Mouse (Mus musculus): ENCODE results near the gene Unk. TPM values are rescaled to one million over a fixed set of nuclear protein-coding genes. Genes with fewer than 3 reads are reported as not detected.
A peak's percentile ranks its signal among the peaks of the same experiment; 100 is the strongest.

Unk gene
- polyA plus RNA-seq, 1 experiment from 2014 or later: 33.1 TPM

DNA sequence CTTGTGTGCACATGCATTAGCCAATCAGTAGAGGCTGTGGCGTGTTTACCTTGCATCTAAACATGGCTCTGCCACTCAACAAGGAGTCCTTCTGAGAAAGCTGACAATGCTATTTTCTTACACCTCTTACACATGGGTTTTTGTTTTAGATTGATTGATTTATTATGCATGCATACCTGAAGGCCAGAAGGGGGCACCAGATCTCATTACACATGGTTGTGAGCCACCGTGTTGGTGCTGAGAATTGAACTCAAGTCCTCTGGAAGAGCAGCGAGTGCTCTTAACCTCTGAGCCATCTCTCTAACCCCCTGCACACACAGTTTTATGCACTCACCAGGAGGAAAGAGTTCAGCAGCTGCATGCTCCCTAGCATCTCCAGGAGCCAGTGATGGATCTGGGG, 27.2 kb upstream of the Unk start:
- Histone ChIP-seq H3K27ac (replicated peaks) (no peak overlapping the region), H3K36me3 (0 out of 2 replicates have a peak, but pooled peaks cover 8% of the 10 kb centered on the region), H3K27me3 (peaks cover 7% of the 10 kb centered on the region), H3K9me3 (no peaks in the 10 kb centered on the region), H3K4me1 (replicated peaks) (peaks cover 23% of the 10 kb centered on the region), H3K4me3 (no peak overlapping the region), H3K9ac (no peak overlapping the region), H3K4me2 (no peak overlapping the region)
- no peak for ATAC-seq (ENCODE audit: low read depth)
- WGBS: 88% methylated on average over 3 of the region's 3 CpGs

DNA sequence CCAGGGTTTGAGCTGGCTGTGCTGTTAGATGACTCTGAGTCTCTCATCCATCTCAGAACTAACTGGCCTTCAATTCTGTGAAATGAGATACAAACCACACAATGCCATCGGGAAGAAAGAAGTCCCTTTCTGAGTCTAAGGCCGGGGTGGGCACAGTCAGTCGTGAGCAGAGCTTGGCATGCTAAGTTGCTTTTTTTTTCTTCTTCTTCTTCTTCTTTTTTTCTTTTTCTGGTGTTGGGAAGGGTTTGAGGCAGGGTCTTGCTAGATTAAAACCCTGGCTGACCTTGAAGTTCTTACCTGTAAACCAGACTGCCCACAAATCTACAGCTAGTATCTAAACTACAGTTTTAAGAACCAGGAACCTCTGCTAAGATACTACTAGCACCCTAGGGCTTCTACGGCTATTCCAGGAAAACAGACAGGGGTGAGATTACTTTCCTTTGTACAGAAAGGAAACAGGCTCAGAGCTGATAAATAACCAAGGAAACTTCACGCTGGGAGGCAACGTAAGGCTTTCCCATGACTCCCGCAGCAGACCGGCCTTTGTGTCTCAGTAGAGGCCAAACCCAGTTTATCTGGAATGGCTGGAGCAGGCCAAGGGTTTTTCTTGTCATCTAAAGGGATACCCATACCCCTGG, 25.8 kb upstream of the Unk start:
- no peak for ATAC-seq (ENCODE audit: low read depth)
- Histone ChIP-seq H3K27me3 (peaks cover 7% of the 10 kb centered on the region), H3K36me3 (peaks cover 14% of the 10 kb centered on the region; the same call in 1 of the 2 replicates), H3K4me2 (peak overlapping the region; percentile 59), H3K9me3 (no peaks in the 10 kb centered on the region), H3K9ac (peak overlapping the region; percentile 64), H3K4me3 (peak overlapping the region; percentile 31), H3K4me1 (replicated peaks) (peaks cover 23% of the 10 kb centered on the region), H3K27ac (replicated peaks) (0 out of 2 replicates have a peak overlapping the region, but pooled peaks have one; percentile 23)
- 33% methylated on average over 8 of the region's 8 CpGs for WGBS

DNA sequence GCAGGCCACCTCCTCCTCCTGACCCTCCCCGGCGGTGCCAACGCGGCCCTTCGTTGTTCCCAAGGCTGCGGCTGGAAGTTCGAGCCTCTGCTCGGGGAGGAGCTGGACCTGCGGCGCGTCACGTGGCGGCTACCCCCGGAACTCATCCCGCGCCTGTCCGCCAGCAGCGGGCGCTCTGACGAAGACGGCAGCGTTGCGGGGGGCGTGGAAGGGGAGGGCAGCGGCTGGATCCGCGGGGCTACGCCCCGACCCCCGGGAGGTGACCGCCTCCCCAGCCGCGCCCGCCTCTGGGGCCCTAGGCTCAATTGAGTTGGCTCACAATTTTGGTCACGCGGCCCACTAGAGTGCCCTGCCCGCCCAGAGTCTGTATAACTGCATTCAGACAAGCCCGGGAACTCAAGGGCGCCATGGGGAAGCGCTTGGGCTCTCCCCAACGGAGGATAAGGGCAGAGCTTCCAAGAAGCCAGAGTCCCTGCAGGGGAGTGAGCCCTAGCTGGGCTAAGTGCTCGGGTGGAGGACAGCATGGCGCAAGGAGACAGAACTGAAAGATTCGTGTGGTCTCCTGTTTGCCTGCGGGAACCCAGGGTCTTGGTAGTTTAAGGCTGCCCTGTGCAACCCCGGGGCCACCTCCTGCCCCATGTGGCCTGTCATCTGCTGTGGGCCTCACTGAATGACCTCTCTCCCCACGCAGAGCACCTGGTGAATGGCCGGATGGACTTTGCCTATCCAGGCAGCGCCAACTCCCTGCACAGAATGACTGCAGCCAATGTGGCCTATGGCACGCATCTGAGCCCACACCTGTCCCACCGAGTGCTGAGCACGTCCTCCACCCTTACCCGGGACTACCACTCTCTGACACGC, 25.1 kb upstream of the Unk start:
- Histone ChIP-seq H3K9me3 (no peaks in the 10 kb centered on the region), H3K36me3 (peaks cover 14% of the 10 kb centered on the region; the same call in 1 of the 2 replicates), H3K9ac (peak overlapping the region; percentile 64), H3K4me1 (replicated peaks) (peaks cover 18% of the 10 kb centered on the region), H3K4me2 (peak overlapping the region; percentile 59), H3K4me3 (peak overlapping the region; percentile 31), H3K27me3 (peaks cover 3% of the 10 kb centered on the region; the same call in 1 of the 2 replicates), H3K27ac (replicated peaks) (peak overlapping the region; percentile 28; the same call in 1 of the 2 replicates)
- WGBS: 6% methylated on average over 53 of the region's 54 CpGs
- peak; percentile 55 for ATAC-seq (ENCODE audit: low read depth)

DNA sequence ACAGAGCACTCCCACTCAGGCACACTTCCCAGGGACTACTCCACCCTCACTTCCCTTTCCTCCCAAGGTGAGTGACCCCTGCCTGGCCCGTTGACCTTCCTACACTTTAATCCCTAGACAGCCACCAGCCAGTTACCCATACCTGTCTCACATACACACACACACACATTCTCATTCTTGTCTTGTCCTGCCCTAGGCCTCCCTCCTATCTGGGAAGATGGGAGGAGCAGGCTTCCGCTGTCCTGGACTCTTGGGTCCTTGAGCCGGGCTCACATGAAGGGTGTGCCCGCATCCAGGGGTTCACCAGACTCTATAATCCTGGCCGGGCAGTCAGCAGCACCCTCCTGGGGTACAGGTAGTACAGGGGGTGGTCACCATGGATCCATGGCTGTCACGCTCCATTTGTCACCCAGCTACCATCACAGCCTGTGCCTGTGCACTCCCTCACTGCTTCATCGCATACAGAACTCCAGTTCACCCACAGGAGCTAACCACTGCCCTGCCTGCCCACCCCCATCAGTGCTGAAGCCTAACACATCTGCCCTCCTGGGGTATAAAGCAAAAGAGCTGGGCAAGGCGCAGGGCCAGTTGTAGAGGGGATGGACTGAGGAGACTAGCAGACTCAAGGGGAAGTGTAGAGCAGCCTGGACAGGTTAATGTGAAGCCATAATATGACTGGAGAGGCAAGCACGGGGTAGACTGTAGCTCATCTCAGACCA, 24.3 kb upstream of the Unk start:
- peak; percentile 5; the same call in 1 of the 2 replicates for ATAC-seq (ENCODE audit: low read depth)
- Histone ChIP-seq H3K4me1 (replicated peaks) (peaks cover 17% of the 10 kb centered on the region), H3K36me3 (peaks cover 14% of the 10 kb centered on the region; the same call in 1 of the 2 replicates), H3K27ac (replicated peaks) (no peak overlapping the region), H3K9me3 (no peaks in the 10 kb centered on the region), H3K9ac (peak overlapping the region; percentile 64; the same call in 1 of the 2 replicates), H3K4me3 (no peak overlapping the region), H3K4me2 (peak overlapping the region; percentile 59), H3K27me3 (no peaks in the 10 kb centered on the region)
- 71% methylated on average over 9 of the region's 9 CpGs for WGBS

DNA sequence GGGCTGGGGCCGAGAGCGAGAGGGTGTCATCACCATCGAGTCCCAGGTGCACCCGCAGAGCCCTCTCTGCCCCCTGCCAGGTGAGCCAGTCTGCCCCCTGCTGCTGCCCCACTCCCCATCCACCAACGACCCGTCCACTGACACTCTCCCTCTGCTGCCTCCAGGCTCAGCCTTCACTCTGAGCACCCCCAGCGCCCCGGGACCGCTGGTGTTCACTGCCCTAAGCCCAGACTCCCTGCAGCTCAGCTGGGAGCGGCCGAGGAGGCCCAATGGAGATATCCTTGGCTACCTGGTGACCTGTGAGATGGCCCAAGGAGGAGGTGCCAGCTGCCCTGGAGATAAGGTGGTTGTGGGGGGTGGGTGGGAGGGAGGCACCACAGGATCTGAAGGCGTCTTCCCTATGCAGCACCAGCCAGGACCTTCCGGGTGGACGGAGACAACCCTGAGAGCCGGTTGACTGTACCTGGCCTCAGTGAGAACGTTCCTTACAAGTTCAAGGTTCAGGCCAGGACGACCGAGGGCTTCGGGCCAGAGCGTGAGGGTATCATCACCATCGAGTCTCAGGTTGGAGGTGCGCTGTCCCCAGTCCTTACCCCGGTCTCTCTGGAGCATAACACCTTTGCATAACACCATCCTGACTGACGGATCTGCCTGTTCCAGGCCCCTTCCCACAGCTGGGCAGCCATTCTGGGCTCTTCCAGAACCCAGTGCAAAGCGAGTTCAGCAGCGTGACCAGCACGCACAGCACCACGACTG, 22.8 kb upstream of the Unk start:
- no peak for ATAC-seq (ENCODE audit: low read depth)
- Histone ChIP-seq H3K9me3 (no peaks in the 10 kb centered on the region), H3K4me2 (no peak overlapping the region), H3K4me1 (replicated peaks) (peaks cover 28% of the 10 kb centered on the region), H3K4me3 (no peak overlapping the region), H3K9ac (no peak overlapping the region; the same call in 1 of the 2 replicates), H3K27me3 (no peaks in the 10 kb centered on the region), H3K36me3 (peaks cover 14% of the 10 kb centered on the region; the same call in 1 of the 2 replicates), H3K27ac (replicated peaks) (no peak overlapping the region)
- 91% methylated on average over 28 of the region's 28 CpGs for WGBS

DNA sequence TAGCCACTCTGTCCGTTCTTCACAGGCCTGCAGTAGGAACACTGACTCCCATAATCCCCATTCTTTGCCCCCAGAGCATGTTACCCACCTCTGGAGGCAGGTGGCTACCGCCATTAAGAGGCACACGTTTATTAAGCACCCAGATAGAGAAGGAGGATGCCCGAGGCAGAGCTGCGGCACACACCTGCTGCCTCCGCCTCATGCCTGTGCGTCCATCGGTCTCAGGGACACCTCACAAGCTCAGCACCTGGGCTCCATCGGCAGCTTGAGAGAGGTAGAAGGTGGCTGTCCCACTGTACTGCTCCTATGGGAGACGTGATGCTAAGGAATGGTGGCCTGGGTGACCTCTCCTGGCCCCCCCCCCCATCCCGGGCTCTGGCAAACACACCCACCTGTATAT, 21.7 kb upstream of the Unk start:
- H3K9ac ChIP-seq: no peak overlapping the region
- peaks cover 14% of the 10 kb centered on the region; the same call in 1 of the 2 replicates for H3K36me3 ChIP-seq
- H3K4me2 ChIP-seq: no peak overlapping the region
- no peaks in the 10 kb centered on the region for H3K9me3 ChIP-seq
- no peak for ATAC-seq (ENCODE audit: low read depth)
- H3K4me1 ChIP-seq (replicated peaks): peaks cover 37% of the 10 kb centered on the region
- H3K4me3 ChIP-seq: no peak overlapping the region
- H3K27ac ChIP-seq (replicated peaks): no peak overlapping the region
- WGBS: 90% methylated on average over 11 of the region's 11 CpGs
- no peaks in the 10 kb centered on the region for H3K27me3 ChIP-seq

DNA sequence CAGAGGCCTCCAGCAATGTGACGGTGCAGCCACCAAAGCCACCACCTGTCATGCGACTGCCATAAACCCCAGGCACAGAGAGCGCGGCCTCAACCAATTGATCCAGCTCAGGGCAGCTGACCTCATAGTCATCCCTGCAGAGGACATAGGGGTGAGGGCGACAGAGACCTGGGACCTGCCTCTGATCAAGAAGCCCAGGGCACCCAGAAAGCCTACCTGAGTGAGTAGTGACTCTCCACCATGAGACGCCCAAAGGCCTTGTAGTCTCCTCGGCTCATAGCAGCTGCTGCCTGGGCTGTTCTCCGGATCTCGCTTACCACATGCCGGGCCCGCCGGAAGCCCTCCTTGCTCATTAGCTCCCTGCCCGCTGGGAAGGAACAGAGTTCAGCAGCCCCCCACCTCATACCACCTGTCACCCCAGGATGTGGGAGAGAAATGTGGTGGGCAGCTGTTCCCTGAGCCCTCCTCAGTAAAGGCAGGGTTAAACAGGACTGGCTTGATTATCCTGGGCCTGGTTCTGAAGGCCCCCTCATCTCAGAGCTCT, 21.2 kb upstream of the Unk start:
- Histone ChIP-seq H3K4me3 (no peak overlapping the region), H3K27ac (replicated peaks) (no peak overlapping the region), H3K9me3 (no peaks in the 10 kb centered on the region), H3K27me3 (no peaks in the 10 kb centered on the region), H3K4me2 (no peak overlapping the region), H3K36me3 (peaks cover 14% of the 10 kb centered on the region; the same call in 1 of the 2 replicates), H3K9ac (no peak overlapping the region), H3K4me1 (replicated peaks) (peaks cover 37% of the 10 kb centered on the region)
- WGBS: 87% methylated on average over 13 of the region's 13 CpGs
- ATAC-seq (ENCODE audit: low read depth): no peak

DNA sequence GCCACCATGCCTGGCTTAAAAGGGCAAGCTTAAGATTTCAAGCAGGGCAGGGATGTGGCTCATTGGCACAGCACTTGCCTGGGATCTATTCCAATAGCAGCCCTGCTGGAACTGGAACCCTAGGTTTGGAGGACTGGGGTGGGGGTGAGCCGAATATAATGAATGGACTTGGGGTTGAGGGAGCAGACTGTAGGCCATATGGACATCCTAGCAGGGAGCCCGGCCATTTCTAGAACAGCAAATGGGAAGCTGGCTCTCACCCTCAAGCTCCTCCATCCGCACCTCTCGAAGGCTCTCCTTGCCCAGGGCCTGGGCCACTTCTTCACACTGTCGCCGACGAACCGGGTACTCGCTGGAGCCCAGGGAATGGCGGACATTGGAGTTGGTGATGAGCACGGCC, 20.5 kb upstream of the Unk start:
- Histone ChIP-seq H3K9ac (no peak overlapping the region), H3K27me3 (no peaks in the 10 kb centered on the region), H3K4me3 (no peak overlapping the region), H3K36me3 (peaks cover 14% of the 10 kb centered on the region; the same call in 1 of the 2 replicates), H3K4me2 (no peak overlapping the region), H3K9me3 (no peaks in the 10 kb centered on the region), H3K27ac (replicated peaks) (no peak overlapping the region), H3K4me1 (replicated peaks) (peaks cover 34% of the 10 kb centered on the region)
- WGBS: 91% methylated on average over 11 of the region's 11 CpGs
- ATAC-seq (ENCODE audit: low read depth): no peak

DNA sequence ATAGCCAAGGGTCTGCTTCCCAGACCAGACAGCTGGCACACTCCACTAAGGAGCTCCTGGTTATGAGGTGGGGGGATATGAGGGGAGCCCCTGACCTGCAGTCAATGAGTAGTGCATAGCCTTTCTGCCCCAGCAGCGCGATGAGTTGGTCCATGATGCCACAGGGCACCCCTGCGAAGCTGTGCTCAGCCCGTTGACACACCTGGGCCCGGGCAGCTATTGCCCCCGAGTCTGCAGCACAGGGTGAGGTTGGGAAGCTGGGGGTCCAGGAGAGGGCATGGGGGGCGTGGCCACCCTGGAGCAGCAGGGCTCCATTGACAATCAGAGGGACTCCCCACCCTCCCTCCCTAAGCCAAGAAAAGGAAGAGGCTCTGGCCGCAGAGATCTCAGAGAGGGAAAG, 20.0 kb upstream of the Unk start:
- Histone ChIP-seq H3K27me3 (no peaks in the 10 kb centered on the region), H3K36me3 (peaks cover 14% of the 10 kb centered on the region; the same call in 1 of the 2 replicates), H3K9ac (no peak overlapping the region), H3K4me2 (no peak overlapping the region), H3K4me3 (no peak overlapping the region), H3K9me3 (no peaks in the 10 kb centered on the region), H3K27ac (replicated peaks) (no peak overlapping the region), H3K4me1 (replicated peaks) (peaks cover 29% of the 10 kb centered on the region)
- WGBS: 91% methylated on average over 8 of the region's 8 CpGs
- ATAC-seq (ENCODE audit: low read depth): no peak

DNA sequence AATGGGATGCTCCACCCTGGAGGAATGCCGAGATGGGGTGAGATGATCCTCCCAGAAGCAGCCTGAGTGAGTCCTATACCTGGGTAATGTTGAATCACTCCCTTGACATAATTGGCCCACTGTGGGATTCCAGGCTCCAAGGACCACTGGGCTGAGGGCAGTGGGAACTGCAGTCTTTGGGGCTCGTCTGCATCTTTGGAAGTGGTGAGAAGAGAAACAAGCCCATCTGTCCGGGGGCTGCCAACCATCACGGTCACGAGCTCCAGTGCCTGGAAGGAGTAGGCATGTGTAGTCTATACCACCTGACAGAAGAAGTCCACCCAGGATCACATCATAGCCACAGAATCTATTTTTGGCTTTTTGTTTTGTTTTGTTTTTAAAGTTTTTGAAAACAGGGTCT, 19.2 kb upstream of the Unk start:
- no peak overlapping the region for H3K27ac ChIP-seq (replicated peaks)
- no peak overlapping the region for H3K4me2 ChIP-seq
- peaks cover 14% of the 10 kb centered on the region; the same call in 1 of the 2 replicates for H3K36me3 ChIP-seq
- H3K9me3 ChIP-seq: no peaks in the 10 kb centered on the region
- no peak overlapping the region for H3K4me3 ChIP-seq
- no peaks in the 10 kb centered on the region for H3K27me3 ChIP-seq
- H3K4me1 ChIP-seq (replicated peaks): peaks cover 21% of the 10 kb centered on the region
- WGBS: 88% methylated on average over 5 of the region's 5 CpGs
- no peak for ATAC-seq (ENCODE audit: low read depth)
- no peak overlapping the region for H3K9ac ChIP-seq

All from neural tube, embryonic 13.5 days (tissue).